ENCODE assay signal across 8 mouse cellular contexts in the genomic region with DNA sequence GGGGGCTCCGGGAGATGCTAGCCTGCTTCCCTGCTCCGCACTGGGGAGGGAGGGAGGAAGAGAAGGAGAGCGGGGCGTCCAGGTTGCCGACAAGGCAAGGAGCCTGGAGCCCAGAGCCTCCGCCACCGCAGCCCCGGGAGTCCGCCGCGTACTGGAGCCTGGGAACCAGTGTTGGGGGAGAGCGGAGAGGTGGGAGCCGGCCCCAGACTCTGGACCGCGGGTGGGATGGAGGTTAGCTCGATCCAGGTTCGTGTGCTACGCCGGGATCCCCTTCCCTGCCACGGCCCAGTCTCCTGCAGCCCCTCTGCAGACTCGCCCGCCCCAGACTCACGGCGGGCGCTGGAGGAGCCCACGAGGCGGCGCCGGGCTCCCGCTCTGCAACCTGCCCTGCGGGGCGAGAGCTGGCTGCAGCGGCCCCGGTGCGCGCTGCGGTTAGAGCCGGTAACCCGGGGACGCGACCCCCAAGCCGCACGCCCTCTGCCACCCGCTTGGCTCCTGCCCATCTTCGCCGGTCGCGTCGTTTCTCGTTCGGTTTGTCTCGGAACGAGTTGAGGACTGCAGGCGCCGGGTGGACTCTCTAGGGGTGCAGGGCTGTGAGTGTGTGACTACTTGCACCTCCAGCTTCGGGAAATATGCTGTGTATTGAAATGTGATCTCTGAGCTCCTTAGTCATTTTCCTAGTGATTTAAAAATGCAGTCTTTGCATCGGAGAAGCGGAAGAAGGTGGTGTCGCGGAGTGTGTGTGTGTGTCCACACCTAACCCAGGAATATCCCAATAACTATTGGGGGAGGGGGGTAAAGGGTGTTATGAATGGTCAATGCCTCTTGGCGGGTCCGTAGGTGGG. TPM values are rescaled to one million over a fixed set of nuclear protein-coding genes. Genes with fewer than 3 reads are reported as not detected.
DNase-seq lines count a peak whose midpoint lies in the region; ATAC-seq and TF ChIP-seq lines count a peak whose summit lies in the region.

No protein-coding gene starts in this region.

- H3K4me3 ChIP-seq in forebrain, postnatal 0 days (ENCODE audit: low read depth, low read length), result peak overlapping the region; percentile 83
- peak overlapping the region; percentile 60 for H3K4me3 ChIP-seq in intestine, embryonic 16.5 days (ENCODE audit: low read length)
- peak overlapping the region; percentile 73 for H3K4me3 ChIP-seq in limb, embryonic 15.5 days
- H3K4me3 ChIP-seq in neural tube, embryonic 12.5 days, result peak overlapping the region; percentile 67

- H3K9me3 ChIP-seq in forebrain, postnatal 0 days (ENCODE audit: low read length), result no peaks in the 10 kb centered on the region
- H3K9me3 ChIP-seq in intestine, embryonic 16.5 days (ENCODE audit: control insufficient read depth, low read length), result no peaks in the 10 kb centered on the region
- H3K9me3 ChIP-seq in limb, embryonic 15.5 days, result no peaks in the 10 kb centered on the region
- H3K9me3 ChIP-seq in neural tube, embryonic 12.5 days, result no peaks in the 10 kb centered on the region

- TF ChIP-seq POLR2A in brain, embryonic 14.5 days (IDR thresholded peaks at IDR 0.05; ENCODE audit: borderline replicate concordance, extremely low read depth, insufficient read depth, insufficient read length, poor library complexity, severe bottlenecking), result peak; percentile 46; the same call in 1 of the 2 replicates

- DNase-seq in left cerebral cortex, adult 18-20 months (ENCODE audit: low spot score in 2 of 2), result peak; percentile 50 to 64
- DNase-seq in left cerebral cortex, adult 8-10 months (ENCODE audit: low spot score in 2 of 2), result no peak
- peak; percentile 84 for DNase-seq in brain, embryonic 14.5 days (ENCODE audit: low read depth)
- DNase-seq in forebrain, postnatal 0 days, result peak; percentile 80
- no peak for DNase-seq in natural killer cell, adult 2 months (ENCODE audit: low spot score in 2 of 2)

- H3K4me1 ChIP-seq in forebrain, postnatal 0 days (ENCODE audit: insufficient read depth), result peaks cover 9% of the 10 kb centered on the region; the same call in 1 of the 2 replicates
- peaks cover 23% of the 10 kb centered on the region for H3K4me1 ChIP-seq in intestine, embryonic 16.5 days (ENCODE audit: control insufficient read depth, insufficient read depth, low read length)
- H3K4me1 ChIP-seq in limb, embryonic 15.5 days, result peaks cover 34% of the 10 kb centered on the region
- peaks cover 32% of the 10 kb centered on the region for H3K4me1 ChIP-seq in neural tube, embryonic 12.5 days

- H3K36me3 ChIP-seq in forebrain, postnatal 0 days (ENCODE audit: insufficient read depth), result no peaks in the 10 kb centered on the region
- no peaks in the 10 kb centered on the region for H3K36me3 ChIP-seq in intestine, embryonic 16.5 days (ENCODE audit: control insufficient read depth, insufficient read depth, low read length)
- no peaks in the 10 kb centered on the region for H3K36me3 ChIP-seq in limb, embryonic 15.5 days
- H3K36me3 ChIP-seq in neural tube, embryonic 12.5 days, result no peaks in the 10 kb centered on the region

- H3K27ac ChIP-seq in forebrain, postnatal 0 days (ENCODE audit: low read depth, low read length), result peak overlapping the region; percentile 98
- peak overlapping the region; percentile 53 for H3K27ac ChIP-seq in intestine, embryonic 16.5 days (ENCODE audit: low read length)
- H3K27ac ChIP-seq in limb, embryonic 15.5 days, result peak overlapping the region; percentile 87
- peak overlapping the region; percentile 67; the same call in 1 of the 2 replicates for H3K27ac ChIP-seq in neural tube, embryonic 12.5 days

- ATAC-seq in forebrain, postnatal 0 days, result peak; percentile 60
- peak; percentile 71 for ATAC-seq in intestine, embryonic 16.5 days
- peak; percentile 44 for ATAC-seq in limb, embryonic 15.5 days (ENCODE audit: insufficient number of reproducible peaks, low FRiP score, low TSS enrichment, low read depth)
- ATAC-seq in neural tube, embryonic 12.5 days (ENCODE audit: low FRiP score, low read depth), result peak; percentile 68

- H3K27me3 ChIP-seq in forebrain, postnatal 0 days (ENCODE audit: insufficient read depth, low read length), result no peaks in the 10 kb centered on the region
- H3K27me3 ChIP-seq in intestine, embryonic 16.5 days (replicated peaks; ENCODE audit: control insufficient read depth, insufficient read depth, low read length), result peaks cover 17% of the 10 kb centered on the region; the same call in 1 of the 2 replicates
- 0 out of 2 replicates have a peak, but pooled peaks cover 3% of the 10 kb centered on the region for H3K27me3 ChIP-seq in limb, embryonic 15.5 days
- H3K27me3 ChIP-seq in neural tube, embryonic 12.5 days (replicated peaks), result peaks cover 18% of the 10 kb centered on the region; the same call in 1 of the 2 replicates

- peak; percentile 20; the same call in 1 of the 2 replicates for TF ChIP-seq CTCF in brain, embryonic 14.5 days (IDR thresholded peaks at IDR 0.05; ENCODE audit: borderline replicate concordance, extremely low read depth, insufficient read depth, insufficient read length)
- TF ChIP-seq CTCF in forebrain, postnatal 0 days (IDR thresholded peaks at IDR 0.05; ENCODE audit: low read depth), result peak; percentile 67

- peak overlapping the region; percentile 97 for H3K9ac ChIP-seq in forebrain, postnatal 0 days
- peak overlapping the region; percentile 73 for H3K9ac ChIP-seq in intestine, embryonic 16.5 days (ENCODE audit: low read depth, low read length)
- peak overlapping the region; percentile 70 for H3K9ac ChIP-seq in limb, embryonic 15.5 days
- H3K9ac ChIP-seq in neural tube, embryonic 12.5 days, result peak overlapping the region; percentile 83

- H3K4me2 ChIP-seq in forebrain, postnatal 0 days (ENCODE audit: low read depth), result peak overlapping the region; percentile 93
- H3K4me2 ChIP-seq in intestine, embryonic 16.5 days (ENCODE audit: low read depth, low read length), result peak overlapping the region; percentile 96
- peak overlapping the region; percentile 86 for H3K4me2 ChIP-seq in limb, embryonic 15.5 days
- H3K4me2 ChIP-seq in neural tube, embryonic 12.5 days (replicated peaks), result peak overlapping the region; percentile 96

- WGBS in forebrain, postnatal 0 days, result 1% methylated on average over 62 of the region's 62 CpGs
- under 1% methylated on average over 57 of the region's 62 CpGs for WGBS in intestine, embryonic 16.5 days
- under 1% methylated on average over 62 of the region's 62 CpGs for WGBS in limb, embryonic 15.5 days
- under 1% methylated on average over 61 of the region's 62 CpGs for WGBS in neural tube, embryonic 12.5 days

RNA-seq across cellular contexts. Expression of a gene that starts 39.7 kb away (rescaled TPM):
- total RNA-seq in left cerebral cortex, adult 18-20 months (2021), result 100 to 1,000 TPM; 126 to 135 TPM
- 100 to 1,000 TPM; 118 to 143 (median 135) TPM for total RNA-seq in left cerebral cortex, adult 8-10 months (2022)
- polyA plus RNA-seq in brain, embryonic 14.5 days (2012; rRNA removed), result 19.0 and 31.2 TPM in 2 replicates
- 49.4 and 69.5 TPM in 2 replicates for total RNA-seq in forebrain, postnatal 0 days (2014; rRNA removed)
- polyA plus RNA-seq in forebrain, postnatal 0 days (2015; fragmentation: Nextera tagmentation; extraction: Ambion mirVana), result 26.0 and 50.6 TPM in 2 replicates
- 13.6 and 14.3 TPM in 2 replicates for polyA plus RNA-seq in intestine, embryonic 16.5 days (2015; fragmentation: Nextera tagmentation; extraction: Ambion mirVana)
- polyA plus RNA-seq in limb, embryonic 15.5 days (2015; fragmentation: Nextera tagmentation; extraction: Ambion mirVana), result 36.3 and 38.4 TPM in 2 replicates
- 33.0 and 35.0 TPM in 2 replicates for polyA plus RNA-seq in neural tube, embryonic 12.5 days (2016; fragmentation: Nextera tagmentation; extraction: Ambion mirVana)

Comparison
In these comparisons a context has a peak if more than half of its experiments do, and no peak if none do; other contexts are left out.
1. DNase-seq: peak in left cerebral cortex, adult 18-20 months (2 of 2), brain, embryonic 14.5 days (single experiment) and forebrain, postnatal 0 days (single experiment); none in left cerebral cortex, adult 8-10 months (0 of 2) and natural killer cell, adult 2 months (0 of 2).
2. Peak in every context shown above with its lines, with median percentiles within 50 percentile points of each other: ATAC-seq, H3K27ac ChIP-seq, H3K4me2 ChIP-seq, H3K4me3 ChIP-seq and H3K9ac ChIP-seq.